Mouse (Mus musculus) liver, postnatal 0 days (tissue): Measurements from ENCODE around the gene Mpp2.

ENCODE experiments used
- CTCF ChIP-seq: sonication (generic); IDR thresholded peaks from 2 replicates; pipeline ENCODE4 v1.5.1; 2016; ENCODE audit warnings: antibody characterized with exemption, low read depth
- EP300 ChIP-seq: IDR thresholded peaks from 2 replicates; pipeline ENCODE4 v1.6.1; 2016; ENCODE audit warnings: antibody characterized with exemption, low read depth, mild to moderate bottlenecking

GRCm38 (mm10) chr11:102051541-102051940 lies 36.8 kb downstream of the Mpp2 start:
- TF ChIP-seq CTCF (no peak), EP300 (peak; percentile 63)
